Mouse (Mus musculus) myocyte (in vitro differentiated cells): ENCODE data around the gene Capn12.

Source experiments
- E2F4 ChIP-seq: IDR thresholded peaks from one replicate; pipeline ENCODE4 v1.6.1; 2011; ENCODE audit warnings: mild to moderate bottlenecking, control low read depth, moderate library complexity; ENCODE audit not compliant: insufficient read depth
- MYOG ChIP-seq, 3 experiments: IDR thresholded peaks; one replicate each; pipeline ENCODE4 v1.6.1; 2011; ENCODE audit warnings: control low read depth in 2 of 3, low read depth in 2 of 3, mild to moderate bottlenecking in 2 of 3; ENCODE audit not compliant: insufficient read length in 2 of 3, control insufficient read depth in 1 of 3, insufficient read depth in 1 of 3
- POLR2A ChIP-seq: IDR thresholded peaks from one replicate; pipeline ENCODE4 v1.6.1; 2011; ENCODE audit warnings: low read depth, mild to moderate bottlenecking, control low read depth, moderate library complexity; ENCODE audit not compliant: insufficient read length
- SRF ChIP-seq: IDR thresholded peaks from one replicate; pipeline ENCODE4 v1.6.1; 2011; ENCODE audit warnings: low read depth; ENCODE audit not compliant: control insufficient read depth, insufficient read length

- TF ChIP-seq SRF (no peak), POLR2A (no peak), E2F4 (no peak), MYOG (IDR thresholded peaks at IDR 0.05; ENCODE audit: control insufficient read depth in 1 of 3, insufficient read depth in 1 of 3, insufficient read length in 2 of 3, low read depth in 2 of 3) (peak in 2 of 3 experiments; percentile 34 to 78)
Measured at GRCm38 (mm10) chr7:28919815-28920214, 38.6 kb downstream of the Capn12 start.
